Mouse (Mus musculus) liver, postnatal 0 days (tissue): ENCODE measurements at regions not wholly inside any gene's neighbourhood (a gene's known extent, or its start where the extent isn't known, plus 50 kb on each side); places are given as distances from the start of the nearest gene placed in this dataset.
A peak's percentile ranks its signal among the peaks of the same experiment; 100 is the strongest.

Experiments
- ATAC-seq: fragments of 200-750 bp; cut with Nextera tagmentation; 2 replicates; pipeline ENCODE4 v1.8.0; 2017; ENCODE audit warnings: mild to moderate bottlenecking, moderate library complexity
- DNase-seq: peaks from one replicate; pipeline ENCODE4 v3.0.0-alpha.2; 2016
- H3K27ac ChIP-seq: fragments of 300-500 bp; sonication (generic); 2 replicates; pipeline ENCODE4 v1.5.1; 2014; ENCODE audit warnings: antibody characterized with exemption, moderate library complexity, mild to moderate bottlenecking, low read depth
- H3K27me3 ChIP-seq: fragments of 300-500 bp; sonication (generic); 2 replicates; pipeline ENCODE4 v1.6.1; 2014; ENCODE audit warnings: low read length, control low read depth, mixed read lengths; ENCODE audit not compliant: insufficient read depth
- H3K36me3 ChIP-seq: fragments of 300-500 bp; sonication (generic); replicated peaks from 2 replicates; pipeline ENCODE4 v1.6.1; 2014; ENCODE audit warnings: mild to moderate bottlenecking, control low read depth, low read length, moderate library complexity, mixed read lengths; ENCODE audit not compliant: insufficient read depth
- H3K4me1 ChIP-seq: fragments of 300-500 bp; sonication (generic); 2 replicates; pipeline ENCODE4 v1.6.1; 2014; ENCODE audit warnings: antibody characterized with exemption, mild to moderate bottlenecking, control low read depth; ENCODE audit not compliant: insufficient read depth
- H3K4me2 ChIP-seq: fragments of 300-500 bp; sonication (generic); 2 replicates; pipeline ENCODE4 v1.6.1; 2014; ENCODE audit warnings: low read depth, mild to moderate bottlenecking, low read length, moderate library complexity, mixed read lengths
- H3K4me3 ChIP-seq: fragments of 300-500 bp; sonication (generic); 2 replicates; pipeline ENCODE4 v1.5.1; 2014; ENCODE audit warnings: low read depth, low read length
- H3K9ac ChIP-seq: fragments of 300-500 bp; sonication (generic); replicated peaks from 2 replicates; pipeline ENCODE4 v1.6.1; 2014; ENCODE audit warnings: mild to moderate bottlenecking, moderate library complexity
- H3K9me3 ChIP-seq: fragments of 300-500 bp; sonication (generic); 2 replicates; pipeline ENCODE4 v1.6.1; 2016; ENCODE audit warnings: mild to moderate bottlenecking, control low read depth, low read length, mixed read lengths
- CTCF ChIP-seq: sonication (generic); IDR thresholded peaks from 2 replicates; pipeline ENCODE4 v1.5.1; 2016; ENCODE audit warnings: antibody characterized with exemption, low read depth
- EP300 ChIP-seq: IDR thresholded peaks from 2 replicates; pipeline ENCODE4 v1.6.1; 2016; ENCODE audit warnings: antibody characterized with exemption, low read depth, mild to moderate bottlenecking
- WGBS: fragments of 180-500 bp; shearing (Covaris S2); extraction: QIAGEN DNeasy Blood & Tissue Kit; methylation state at CpG from one replicate; pipeline ENCODE4 v1.1.7; 2014; ENCODE audit not compliant: insufficient replicate concordance; 5-methylcytosine and 5-hydroxymethylcytosine counted together

- H3K4me1 ChIP-seq = no peaks in the 10 kb centered on the region
- no peak overlapping the region for H3K4me2 ChIP-seq
- ATAC-seq (no peak), DNase-seq (no peak)
- WGBS = 73% methylated on average over 2 of the region's 2 CpGs
- no peaks in the 10 kb centered on the region for H3K27me3 ChIP-seq
- no peak overlapping the region for H3K27ac ChIP-seq
- no peaks in the 10 kb centered on the region for H3K9me3 ChIP-seq
- TF ChIP-seq CTCF (no peak), EP300 (no peak)
- H3K36me3 ChIP-seq = no peaks in the 10 kb centered on the region
- H3K9ac ChIP-seq = no peak overlapping the region
- no peak overlapping the region for H3K4me3 ChIP-seq
These were observed 619.1 kb upstream of the Manea start for GRCm38 (mm10) chr4:26965831-26966230.

- TF ChIP-seq CTCF (no peak), EP300 (no peak)
- no peak overlapping the region for H3K4me2 ChIP-seq
- DNase-seq (no peak), ATAC-seq (no peak)
- no peak overlapping the region for H3K27ac ChIP-seq
- 74% methylated on average over 2 of the region's 2 CpGs for WGBS
- no peaks in the 10 kb centered on the region for H3K9me3 ChIP-seq
- no peaks in the 10 kb centered on the region for H3K27me3 ChIP-seq
- no peak overlapping the region for H3K9ac ChIP-seq
- no peak overlapping the region for H3K4me3 ChIP-seq
- no peaks in the 10 kb centered on the region for H3K36me3 ChIP-seq
- H3K4me1 ChIP-seq = no peaks in the 10 kb centered on the region
These were observed 618.2 kb upstream of the Manea start for GRCm38 (mm10) chr4:26964850-26965249.

GRCm38 (mm10) chr4:26944617-26945016 lies 597.9 kb upstream of the Manea start:
- WGBS = 87% methylated on average over 2 of the region's 2 CpGs
- no peak overlapping the region for H3K27ac ChIP-seq
- H3K4me1 ChIP-seq = no peaks in the 10 kb centered on the region
- H3K9ac ChIP-seq = no peak overlapping the region
- no peaks in the 10 kb centered on the region for H3K9me3 ChIP-seq
- H3K4me3 ChIP-seq = no peak overlapping the region
- no peak overlapping the region for H3K4me2 ChIP-seq
- ATAC-seq (no peak), DNase-seq (no peak)
- no peaks in the 10 kb centered on the region for H3K27me3 ChIP-seq
- no peak for TF ChIP-seq EP300
- TF ChIP-seq CTCF = no peak
- H3K36me3 ChIP-seq = no peaks in the 10 kb centered on the region

- no peak overlapping the region for H3K27ac ChIP-seq
- no peak overlapping the region for H3K4me2 ChIP-seq
- H3K9me3 ChIP-seq = no peaks in the 10 kb centered on the region
- H3K27me3 ChIP-seq = no peaks in the 10 kb centered on the region
- H3K4me3 ChIP-seq = no peak overlapping the region
- no peak for ATAC-seq
- 67% methylated on average over 10 of the region's 10 CpGs for WGBS
- no peak overlapping the region for H3K9ac ChIP-seq
- no peaks in the 10 kb centered on the region for H3K36me3 ChIP-seq
- TF ChIP-seq EP300 (no peak), CTCF (no peak)
- DNase-seq = no peak
- H3K4me1 ChIP-seq = no peaks in the 10 kb centered on the region
These were observed 587.5 kb upstream of the Manea start for GRCm38 (mm10) chr4:26933988-26934798.

GRCm38 (mm10) chr4:26929879-26930481 lies 583.3 kb upstream of the Manea start:
- H3K9me3 ChIP-seq = no peaks in the 10 kb centered on the region
- H3K36me3 ChIP-seq = no peaks in the 10 kb centered on the region
- H3K4me2 ChIP-seq = no peak overlapping the region
- 63% methylated on average over 6 of the region's 6 CpGs for WGBS
- DNase-seq (no peak), ATAC-seq (no peak)
- no peak overlapping the region for H3K27ac ChIP-seq
- TF ChIP-seq CTCF (peak; percentile 12; the same call in 1 of the 2 replicates), EP300 (no peak)
- H3K4me3 ChIP-seq = no peak overlapping the region
- H3K4me1 ChIP-seq = no peaks in the 10 kb centered on the region
- no peak overlapping the region for H3K9ac ChIP-seq
- no peaks in the 10 kb centered on the region for H3K27me3 ChIP-seq

- no peak for TF ChIP-seq EP300
- Histone ChIP-seq H3K4me1 (no peaks in the 10 kb centered on the region), H3K9ac (no peak overlapping the region), H3K36me3 (no peaks in the 10 kb centered on the region), H3K9me3 (no peaks in the 10 kb centered on the region), H3K27me3 (no peaks in the 10 kb centered on the region), H3K27ac (no peak overlapping the region), H3K4me2 (no peak overlapping the region), H3K4me3 (no peak overlapping the region)
- DNase-seq (no peak), ATAC-seq (no peak)
- 77% methylated on average over 3 of the region's 3 CpGs for WGBS
These were observed 579.4 kb upstream of the Manea start for GRCm38 (mm10) chr4:26926060-26926459.
